Mouse (Mus musculus): ENCODE measurements around the gene Phkg2.

GRCm38 (mm10) chr7:127607150-127607549 lies 34.0 kb downstream of the Phkg2 start:
- TF ChIP-seq CTCF (IDR thresholded peaks at IDR 0.05; ENCODE audit: low read depth) (no peak), EP300 (IDR thresholded peaks at IDR 0.05; ENCODE audit: low read depth) (no peak)
